8 mouse cellular contexts compared by ENCODE assay signal in genomic region chr15:79028237-79028738, GRCm38 (mm10). TPM values are rescaled to one million over a fixed set of nuclear protein-coding genes. Genes with fewer than 3 reads are reported as not detected.
DNase-seq lines count a peak whose midpoint lies in the region; ATAC-seq lines count a peak whose summit lies in the region.

H1f0 (plus strand) TSS chr15:79028450.

- no peaks in the 10 kb centered on the region for H3K9me3 ChIP-seq in forebrain, embryonic 11.5 days (ENCODE audit: control insufficient read depth, low read length)
- no peaks in the 10 kb centered on the region for H3K9me3 ChIP-seq in heart, embryonic 15.5 days (replicated peaks)
- no peaks in the 10 kb centered on the region for H3K9me3 ChIP-seq in liver, embryonic 13.5 days (replicated peaks)
- no peaks in the 10 kb centered on the region for H3K9me3 ChIP-seq in stomach, embryonic 14.5 days (ENCODE audit: control insufficient read depth, low read depth, low read length)

- H3K4me1 ChIP-seq in brown adipose tissue, adult 24 weeks (ENCODE audit: control insufficient read depth, insufficient read depth, insufficient read length, low read length), result peaks cover 5% of the 10 kb centered on the region
- H3K4me1 ChIP-seq in forebrain, embryonic 11.5 days (replicated peaks; ENCODE audit: control insufficient read depth, insufficient read depth, low read length), result peaks cover 16% of the 10 kb centered on the region; the same call in 1 of the 2 replicates
- peaks cover 31% of the 10 kb centered on the region for H3K4me1 ChIP-seq in heart, embryonic 15.5 days (replicated peaks)
- peaks cover 49% of the 10 kb centered on the region for H3K4me1 ChIP-seq in liver, embryonic 13.5 days (replicated peaks)
- H3K4me1 ChIP-seq in stomach, embryonic 14.5 days (ENCODE audit: control insufficient read depth, insufficient read depth, low read length), result peaks cover 22% of the 10 kb centered on the region; the same call in 1 of the 2 replicates

- ATAC-seq in forebrain, embryonic 11.5 days (replicated peaks; ENCODE audit: low FRiP score), result peak; percentile 85
- peak; percentile 67 for ATAC-seq in heart, embryonic 15.5 days (replicated peaks; ENCODE audit: insufficient number of reproducible peaks, insufficient read depth, low FRiP score, low read depth)
- ATAC-seq in liver, embryonic 13.5 days (ENCODE audit: low read depth), result peak; percentile 55
- peak; percentile 76 for ATAC-seq in stomach, embryonic 14.5 days (ENCODE audit: insufficient number of reproducible peaks, insufficient read depth, low FRiP score, low read depth)

- WGBS in forebrain, embryonic 11.5 days, result under 1% methylated on average over 58 of the region's 58 CpGs
- under 1% methylated on average over 58 of the region's 58 CpGs for WGBS in heart, embryonic 15.5 days
- under 1% methylated on average over 58 of the region's 58 CpGs for WGBS in liver, embryonic 13.5 days (ENCODE audit: insufficient replicate concordance)
- under 1% methylated on average over 55 of the region's 58 CpGs for WGBS in stomach, embryonic 14.5 days

- H3K36me3 ChIP-seq in forebrain, embryonic 11.5 days (ENCODE audit: control insufficient read depth, insufficient read depth, low read length), result no peaks in the 10 kb centered on the region
- no peaks in the 10 kb centered on the region for H3K36me3 ChIP-seq in heart, embryonic 15.5 days
- H3K36me3 ChIP-seq in liver, embryonic 13.5 days, result no peaks in the 10 kb centered on the region
- H3K36me3 ChIP-seq in stomach, embryonic 14.5 days (ENCODE audit: control insufficient read depth, insufficient read depth, low read length), result no peaks in the 10 kb centered on the region

- H3K27me3 ChIP-seq in forebrain, embryonic 11.5 days (ENCODE audit: control insufficient read depth, insufficient read depth, low read length), result peaks cover 2% of the 10 kb centered on the region; the same call in 1 of the 2 replicates
- no peaks in the 10 kb centered on the region for H3K27me3 ChIP-seq in heart, embryonic 15.5 days
- H3K27me3 ChIP-seq in liver, embryonic 13.5 days, result peaks cover 86% of the 10 kb centered on the region
- no peaks in the 10 kb centered on the region for H3K27me3 ChIP-seq in stomach, embryonic 14.5 days (ENCODE audit: control insufficient read depth, insufficient read depth, low read length)

- peak within 1 kb of the TSS; percentile 100 for H3K9ac ChIP-seq in forebrain, embryonic 11.5 days (ENCODE audit: low read length)
- H3K9ac ChIP-seq in heart, embryonic 15.5 days, result peak within 1 kb of the TSS; percentile 98
- peak within 1 kb of the TSS; percentile 87 for H3K9ac ChIP-seq in liver, embryonic 13.5 days
- H3K9ac ChIP-seq in stomach, embryonic 14.5 days (replicated peaks; ENCODE audit: low read depth, low read length), result peak within 1 kb of the TSS; percentile 93

- H3K4me2 ChIP-seq in forebrain, embryonic 11.5 days (ENCODE audit: low read depth, low read length, severe bottlenecking), result peak within 1 kb of the TSS; percentile 97
- peak within 1 kb of the TSS; percentile 98 for H3K4me2 ChIP-seq in heart, embryonic 15.5 days
- H3K4me2 ChIP-seq in liver, embryonic 13.5 days, result peak within 1 kb of the TSS; percentile 90
- peak within 1 kb of the TSS; percentile 89 for H3K4me2 ChIP-seq in stomach, embryonic 14.5 days (replicated peaks; ENCODE audit: low read depth, low read length)

- peak within 1 kb of the TSS; percentile 97 for H3K27ac ChIP-seq in brown adipose tissue, adult 24 weeks (replicated peaks; ENCODE audit: low read depth, low read length)
- peak within 1 kb of the TSS; percentile 86 for H3K27ac ChIP-seq in forebrain, embryonic 11.5 days (ENCODE audit: low read depth, low read length)
- H3K27ac ChIP-seq in heart, embryonic 15.5 days, result peak within 1 kb of the TSS; percentile 96
- H3K27ac ChIP-seq in liver, embryonic 13.5 days, result peak within 1 kb of the TSS; percentile 85
- H3K27ac ChIP-seq in stomach, embryonic 14.5 days (ENCODE audit: low read length), result peak within 1 kb of the TSS; percentile 93

- H3K4me3 ChIP-seq in brown adipose tissue, adult 24 weeks (ENCODE audit: insufficient read depth, low read depth, low read length), result peak within 1 kb of the TSS; percentile 97
- H3K4me3 ChIP-seq in forebrain, embryonic 11.5 days (ENCODE audit: low read depth, low read length), result peak within 1 kb of the TSS; percentile 72
- H3K4me3 ChIP-seq in heart, embryonic 15.5 days, result peak within 1 kb of the TSS; percentile 77
- peak within 1 kb of the TSS; percentile 70 for H3K4me3 ChIP-seq in liver, embryonic 13.5 days (replicated peaks)
- peak within 1 kb of the TSS; percentile 53 for H3K4me3 ChIP-seq in stomach, embryonic 14.5 days (ENCODE audit: low read depth, low read length)

- peak; percentile 91 for DNase-seq in CD4-positive, CD25-positive, alpha-beta regulatory T cell, adult 2 months (ENCODE audit: low read depth, low spot score)
- peak; percentile 98 for DNase-seq in forebrain, embryonic 11.5 days (ENCODE audit: low spot score)
- peak; percentile 93 to 97 for DNase-seq in kidney, postnatal 25 days
- DNase-seq in liver, embryonic 13.5 days, result peak; percentile 72
- DNase-seq in natural killer cell, adult 2 months (ENCODE audit: low spot score in 2 of 2), result peak; percentile 67 to 73

RNA-seq across cellular contexts. Expression of gene H1f0, which starts in this region (rescaled TPM):
- polyA plus RNA-seq in brown adipose tissue, adult 24 weeks (2012; ENCODE audit: insufficient read depth, insufficient read length, missing spikeins), result 128 and 153 TPM in 2 replicates
- 349 and 396 TPM in 2 replicates for polyA plus RNA-seq in forebrain, embryonic 11.5 days (2014; fragmentation: Nextera tagmentation; extraction: Ambion mirVana)
- 289 and 300 TPM in 2 replicates for polyA plus RNA-seq in heart, embryonic 15.5 days (2015; fragmentation: Nextera tagmentation; extraction: Ambion mirVana)
- polyA plus RNA-seq in liver, embryonic 13.5 days (2015; fragmentation: Nextera tagmentation; extraction: Ambion mirVana), result 85.3 and 101 TPM in 2 replicates
- 160 and 175 TPM in 2 replicates for polyA plus RNA-seq in stomach, embryonic 14.5 days (2014; fragmentation: Nextera tagmentation; extraction: Ambion mirVana)

Comparison
In these comparisons a context has a peak if more than half of its experiments do, and no peak if none do; other contexts are left out.
1. Peak in every context shown above with its lines: DNase-seq, ATAC-seq, H3K4me3 ChIP-seq and H3K27ac ChIP-seq.